Mouse (Mus musculus) kidney, embryonic 14.5 days (tissue): ENCODE measurements around the gene Zfp830. TPM values are rescaled to one million over a fixed set of nuclear protein-coding genes. Genes with fewer than 3 reads are reported as not detected.
A peak's percentile ranks its signal among the peaks of the same experiment; 100 is the strongest.

ENCODE experiments used
- ATAC-seq: fragments of 200-750 bp; cut with Nextera tagmentation; 2 replicates; pipeline ENCODE4 v1.8.0; 2017; ENCODE audit warnings: moderate number of reproducible peaks, mild to moderate bottlenecking, moderate TSS enrichment, moderate library complexity; ENCODE audit not compliant: low FRiP score, low TSS enrichment
- H3K27ac ChIP-seq: fragments of 300-500 bp; sonication (generic); 2 replicates; pipeline ENCODE4 v1.5.1; 2014; ENCODE audit warnings: low read depth, mild to moderate bottlenecking, low read length, moderate library complexity, mixed read lengths
- H3K27me3 ChIP-seq: fragments of 300-500 bp; sonication (generic); 2 replicates; pipeline ENCODE4 v1.6.1; 2014; ENCODE audit warnings: mild to moderate bottlenecking, low read length; ENCODE audit not compliant: control insufficient read depth, insufficient read depth
- H3K36me3 ChIP-seq: fragments of 300-500 bp; sonication (generic); 2 replicates; pipeline ENCODE4 v1.6.1; 2014; ENCODE audit warnings: low read length, mixed read lengths; ENCODE audit not compliant: control insufficient read depth, insufficient read depth
- H3K4me1 ChIP-seq: fragments of 300-500 bp; sonication (generic); 2 replicates; pipeline ENCODE4 v1.6.1; 2014; ENCODE audit warnings: low read length, mixed read lengths; ENCODE audit not compliant: control insufficient read depth, insufficient read depth
- H3K4me2 ChIP-seq: fragments of 300-500 bp; sonication (generic); replicated peaks from 2 replicates; pipeline ENCODE4 v1.6.1; 2014; ENCODE audit warnings: low read depth, mild to moderate bottlenecking, low read length
- H3K4me3 ChIP-seq: fragments of 300-500 bp; sonication (generic); 2 replicates; pipeline ENCODE4 v1.5.1; 2014; ENCODE audit warnings: mild to moderate bottlenecking, low read length
- H3K9ac ChIP-seq: fragments of 300-500 bp; sonication (generic); 2 replicates; pipeline ENCODE4 v1.6.1; 2014; ENCODE audit warnings: low read depth, mild to moderate bottlenecking, low read length, moderate library complexity
- H3K9me3 ChIP-seq: fragments of 300-500 bp; sonication (generic); 2 replicates; pipeline ENCODE4 v1.6.1; 2016; ENCODE audit warnings: low read length; ENCODE audit not compliant: control insufficient read depth
- WGBS: fragments of 180-500 bp; shearing (Covaris S2); extraction: QIAGEN DNeasy Blood & Tissue Kit; methylation state at CpG from one replicate; pipeline ENCODE4 v1.1.7; 2014; 5-methylcytosine and 5-hydroxymethylcytosine counted together
- polyA plus RNA-seq: library from polyadenylated mRNA; unstranded; fragments of >200 nt; fragmentation: Nextera tagmentation; extraction: Ambion mirVana; gene quantifications from 2 replicates; pipeline ENCODE4 v1.2.1, GENCODE M21; 2014

Zfp830 gene
- 33.6 and 38.3 TPM in 2 replicates for polyA plus RNA-seq

DNA sequence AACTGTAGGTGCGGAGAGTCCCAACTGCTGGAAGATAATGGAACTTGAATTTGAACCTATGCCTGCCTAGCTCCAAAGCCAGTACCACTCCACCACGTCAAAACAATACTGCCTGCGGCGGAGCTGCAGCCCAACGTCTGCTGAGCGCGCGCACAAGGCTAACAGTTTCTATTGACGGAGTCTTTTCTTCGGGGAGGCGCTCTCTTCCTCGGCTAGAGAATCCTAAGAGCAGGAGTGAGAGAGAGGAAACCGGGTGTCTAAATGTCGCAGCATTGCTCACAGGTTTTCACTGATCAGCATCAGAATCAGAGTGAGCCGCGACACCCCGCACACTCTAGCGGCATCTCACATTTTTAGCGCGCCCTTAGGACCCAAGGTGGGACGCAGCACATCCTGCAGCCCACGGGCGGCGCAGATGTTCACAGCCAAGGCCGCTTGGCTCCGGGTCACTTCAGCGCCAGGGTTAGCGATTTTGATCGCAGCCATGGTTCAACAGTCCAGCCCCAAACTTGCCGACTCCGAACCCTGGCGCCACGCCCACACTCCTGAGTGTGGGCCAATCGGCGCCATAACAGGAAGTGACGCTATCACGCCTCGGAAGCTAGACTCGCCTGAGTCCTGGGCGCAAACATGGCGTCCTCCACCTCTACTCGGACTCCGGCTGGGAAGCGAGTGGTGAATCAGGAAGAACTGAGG, at the start of gene Zfp830, which contains the start of gene Cct6b:
Zfp830 (plus strand) TSS at position 604 of the 696 bp plus-strand sequence.
Cct6b (minus strand) TSS at position 580 of the 696 bp plus-strand sequence.
- peak within 1 kb of the TSS; percentile 99 for H3K4me3 ChIP-seq
- ATAC-seq: peak; percentile 99
- H3K9me3 ChIP-seq: peaks cover 5% of the 10 kb centered on the region; the same call in 1 of the 2 replicates
- peak within 1 kb of the TSS; percentile 89 for H3K9ac ChIP-seq
- peak within 1 kb of the TSS; percentile 97 for H3K27ac ChIP-seq
- peaks cover 15% of the 10 kb centered on the region for H3K4me1 ChIP-seq
- peaks cover 8% of the 10 kb centered on the region; the same call in 1 of the 2 replicates for H3K36me3 ChIP-seq
- H3K27me3 ChIP-seq: no peaks in the 10 kb centered on the region
- peak within 1 kb of the TSS; percentile 89 for H3K4me2 ChIP-seq
- WGBS: under 1% methylated on average over 44 of the region's 44 CpGs

DNA sequence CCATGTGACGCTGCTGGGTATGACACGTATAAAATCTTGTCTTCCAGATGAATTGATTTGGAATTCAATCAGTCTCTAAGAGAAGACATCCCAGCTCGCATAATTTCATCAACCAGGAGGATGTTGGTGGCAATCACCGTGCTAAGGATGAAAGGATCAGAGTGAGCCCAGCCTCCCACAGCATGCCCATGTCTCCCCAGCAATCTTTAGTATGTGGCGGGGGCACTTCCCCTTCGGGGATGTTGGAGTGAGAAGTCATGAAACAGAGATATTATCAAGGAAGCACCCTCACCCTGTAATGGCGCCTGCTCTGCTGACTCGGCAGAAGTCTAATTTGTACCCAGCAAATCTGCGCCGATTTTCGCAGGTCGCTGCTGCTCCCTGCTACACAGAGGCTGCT, 44.9 kb upstream of the Zfp830 start:
- 82% methylated on average over 12 of the region's 12 CpGs for WGBS
- Histone ChIP-seq H3K9me3 (no peaks in the 10 kb centered on the region), H3K36me3 (no peaks in the 10 kb centered on the region), H3K4me3 (no peak overlapping the region), H3K4me2 (no peak overlapping the region), H3K27ac (no peak overlapping the region), H3K4me1 (no peaks in the 10 kb centered on the region), H3K27me3 (no peaks in the 10 kb centered on the region), H3K9ac (no peak overlapping the region)
- ATAC-seq: no peak

DNA sequence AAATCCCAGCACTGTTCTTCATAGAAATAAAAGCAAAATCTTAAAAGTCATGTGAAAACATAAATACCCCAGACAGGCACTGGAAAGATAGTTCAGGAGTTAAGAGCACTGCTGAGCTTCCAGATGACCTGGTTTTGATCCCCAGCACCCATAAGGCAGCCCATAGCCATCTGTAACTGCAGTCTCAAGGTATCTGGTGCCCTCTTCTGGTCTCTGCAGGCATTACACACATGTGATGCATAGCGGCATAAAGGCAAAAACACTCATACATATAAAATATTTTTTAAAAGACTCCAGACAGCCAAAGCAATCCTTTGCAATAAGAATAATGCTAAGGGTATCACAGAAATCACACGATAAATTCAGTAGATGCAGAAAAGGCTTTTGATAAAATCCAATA, 37.3 kb upstream of the Zfp830 start:
- WGBS: 96% methylated on average over 2 of the region's 2 CpGs
- no peaks in the 10 kb centered on the region for H3K27me3 ChIP-seq

GRCm38 (mm10) chr11:82734227-82734626, 29.9 kb upstream of the Zfp830 start:
- Histone ChIP-seq H3K27ac (no peak overlapping the region), H3K36me3 (no peaks in the 10 kb centered on the region), H3K9me3 (no peaks in the 10 kb centered on the region), H3K9ac (no peak overlapping the region), H3K27me3 (no peaks in the 10 kb centered on the region), H3K4me2 (no peak overlapping the region), H3K4me3 (no peak overlapping the region), H3K4me1 (no peaks in the 10 kb centered on the region)
- no peak for ATAC-seq

More for the DNA sequence above, 37.3 kb upstream of the Zfp830 start:
- Histone ChIP-seq H3K36me3 (no peaks in the 10 kb centered on the region), H3K9me3 (no peaks in the 10 kb centered on the region; the same call in 1 of the 2 replicates), H3K9ac (no peak overlapping the region), H3K27ac (no peak overlapping the region), H3K4me1 (no peaks in the 10 kb centered on the region), H3K4me3 (no peak overlapping the region), H3K4me2 (no peak overlapping the region)
- ATAC-seq: no peak

- H3K27ac ChIP-seq: no peak overlapping the region
- no peak overlapping the region for H3K4me3 ChIP-seq
- no peak for ATAC-seq
- no peaks in the 10 kb centered on the region; the same call in 1 of the 2 replicates for H3K9me3 ChIP-seq
- no peaks in the 10 kb centered on the region for H3K4me1 ChIP-seq
- no peaks in the 10 kb centered on the region for H3K36me3 ChIP-seq
- no peaks in the 10 kb centered on the region for H3K27me3 ChIP-seq
- H3K9ac ChIP-seq: no peak overlapping the region
- no peak overlapping the region for H3K4me2 ChIP-seq
Observed at GRCm38 (mm10) chr11:82739006-82739405, 25.1 kb upstream of the Zfp830 start.

GRCm38 (mm10) chr11:82746138-82746537, 18.0 kb upstream of the Zfp830 start:
- ATAC-seq: no peak
- WGBS: 32% methylated on average over 6 of the region's 6 CpGs
- H3K36me3 ChIP-seq: no peaks in the 10 kb centered on the region

GRCm38 (mm10) chr11:82746857-82747366, 17.2 kb upstream of the Zfp830 start:
- 85% methylated on average over 8 of the region's 8 CpGs for WGBS
- no peaks in the 10 kb centered on the region for H3K27me3 ChIP-seq

More at GRCm38 (mm10) chr11:82746138-82746537, 18.0 kb upstream of the Zfp830 start:
- H3K4me2 ChIP-seq: no peak overlapping the region
- no peaks in the 10 kb centered on the region for H3K4me1 ChIP-seq
- H3K27me3 ChIP-seq: no peaks in the 10 kb centered on the region
- H3K4me3 ChIP-seq: no peak overlapping the region
- H3K9ac ChIP-seq: no peak overlapping the region
- no peak overlapping the region for H3K27ac ChIP-seq
- no peaks in the 10 kb centered on the region; the same call in 1 of the 2 replicates for H3K9me3 ChIP-seq

DNA sequence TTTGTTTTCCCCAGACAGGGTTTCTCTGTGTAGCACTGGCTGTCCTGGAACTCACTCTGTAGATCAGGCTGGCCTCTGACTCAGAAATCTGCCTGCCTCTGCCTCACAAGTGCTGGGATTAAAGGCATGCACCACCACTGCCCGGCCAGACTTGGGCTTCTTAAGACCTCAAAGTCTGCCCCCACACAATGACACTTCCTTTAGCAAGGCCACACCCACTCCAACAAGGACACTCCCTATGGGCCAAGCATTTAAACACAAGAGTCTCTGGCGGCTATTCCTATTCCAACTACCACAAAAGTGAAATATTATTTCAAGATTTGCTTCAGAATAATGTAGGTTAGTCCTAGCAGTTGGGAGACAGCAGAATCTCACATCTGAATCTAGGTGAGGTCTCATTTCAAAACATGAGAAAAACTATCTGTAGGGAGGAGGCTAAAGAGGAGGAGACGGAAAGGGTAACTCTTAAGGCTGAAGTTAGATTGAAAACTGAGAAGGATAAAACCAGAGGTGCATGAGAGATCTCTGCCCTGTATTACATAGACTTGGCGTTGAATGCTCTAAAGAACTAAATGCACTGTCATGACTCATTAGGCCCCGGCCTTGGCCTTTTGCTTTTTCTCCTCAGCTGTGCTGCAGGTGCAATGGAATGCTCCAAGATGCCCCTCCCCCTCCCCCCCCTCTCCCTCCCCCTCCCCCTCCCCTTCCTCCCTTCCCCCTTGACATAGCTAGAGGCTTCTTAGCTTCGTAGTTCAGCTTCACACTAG, 11.6 kb upstream of the Zfp830 start:
- no peak overlapping the region for H3K9ac ChIP-seq
- no peaks in the 10 kb centered on the region for H3K27me3 ChIP-seq
- ATAC-seq: no peak
- H3K27ac ChIP-seq: no peak overlapping the region
- H3K36me3 ChIP-seq: no peaks in the 10 kb centered on the region
- H3K4me2 ChIP-seq: no peak overlapping the region
- no peaks in the 10 kb centered on the region for H3K4me1 ChIP-seq
- H3K4me3 ChIP-seq: no peak overlapping the region
- 55% methylated on average over 6 of the region's 6 CpGs for WGBS
- no peaks in the 10 kb centered on the region for H3K9me3 ChIP-seq

More at GRCm38 (mm10) chr11:82746857-82747366, 17.2 kb upstream of the Zfp830 start:
- H3K4me1 ChIP-seq: no peaks in the 10 kb centered on the region
- H3K4me2 ChIP-seq: no peak overlapping the region
- H3K9ac ChIP-seq: no peak overlapping the region
- no peak overlapping the region for H3K27ac ChIP-seq
- ATAC-seq: no peak
- H3K36me3 ChIP-seq: no peaks in the 10 kb centered on the region
- no peak overlapping the region for H3K4me3 ChIP-seq
- H3K9me3 ChIP-seq: no peaks in the 10 kb centered on the region; the same call in 1 of the 2 replicates

GRCm38 (mm10) chr11:82755919-82756318, 8.2 kb upstream of the Zfp830 start:
- Histone ChIP-seq H3K9me3 (no peaks in the 10 kb centered on the region), H3K36me3 (no peaks in the 10 kb centered on the region), H3K4me1 (no peaks in the 10 kb centered on the region), H3K4me2 (no peak overlapping the region), H3K27ac (no peak overlapping the region), H3K4me3 (no peak overlapping the region), H3K9ac (no peak overlapping the region), H3K27me3 (no peaks in the 10 kb centered on the region)
- ATAC-seq: no peak
- WGBS: 87% methylated on average over 1 of the region's 1 CpGs
